Mouse (Mus musculus): ENCODE results near the gene Cga.

DNA sequence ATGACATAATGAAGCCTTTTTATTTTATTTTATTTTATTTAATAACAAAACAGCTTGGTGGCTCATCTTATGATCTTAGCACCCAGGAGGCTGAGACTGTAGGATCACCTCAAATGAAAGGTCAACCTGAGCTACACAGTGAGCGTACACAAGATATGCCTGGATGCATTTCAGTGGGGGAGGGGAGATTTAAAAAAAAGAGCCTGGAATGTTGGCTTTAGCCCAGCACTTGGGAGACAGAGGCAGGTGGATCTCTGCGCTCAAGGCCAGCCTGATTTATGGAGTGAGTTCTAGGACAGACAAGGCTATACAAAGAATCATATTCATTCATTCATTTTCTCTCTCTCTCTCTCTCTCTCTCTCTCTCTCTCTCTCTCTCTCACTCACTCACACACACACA is 43.4 kb upstream of the Cga start:
- TF ChIP-seq CTCF (conservative IDR thresholded peaks at IDR 0.05; ENCODE audit: low read length) (no peak), NANOG (IDR thresholded peaks at IDR 0.05; ENCODE audit: borderline replicate concordance, low read length) (no peak), POU5F1 (IDR thresholded peaks at IDR 0.05; ENCODE audit: borderline replicate concordance, low read length) (no peak)
